Mouse (Mus musculus): ENCODE measurements around the gene Olfr813.
"Not testable (repeated sequence)": the region's sequence is repeated elsewhere in the genome, so short reads cannot be mapped to it uniquely, and the experiment has no call there.

Olfr813 gene

GRCm38 (mm10) chr10:129855067-129855466 is at the start of gene Olfr813:
Olfr813 (plus strand) TSS chr10:129855367.
- no peak for DNase-seq (ENCODE audit: low spot score in 2 of 2)

GRCm38 (mm10) chr10:129845994-129846393 is 9.2 kb upstream of the Olfr813 start, which contains the start of gene Olfr812:
Olfr812 (minus strand) TSS chr10:129846094.
- DNase-seq (ENCODE audit: low spot score in 2 of 2), result no peak

- DNase-seq (ENCODE audit: low spot score in 2 of 2), result no peak
Measured at GRCm38 (mm10) chr10:129847343-129847742, 7.8 kb upstream of the Olfr813 start.

- not testable (repeated sequence) for DNase-seq (ENCODE audit: low spot score in 2 of 2)
Measured at GRCm38 (mm10) chr10:129879751-129880150, 24.6 kb downstream of the Olfr813 start, which contains the start of gene Olfr814. Olfr814 (minus strand) TSS chr10:129879851.

- DNase-seq (ENCODE audit: low spot score in 2 of 2), result not testable (repeated sequence)
Measured at GRCm38 (mm10) chr10:129885496-129885895, 30.3 kb downstream of the Olfr813 start.

- no peak for DNase-seq (ENCODE audit: low spot score in 2 of 2)
Measured at GRCm38 (mm10) chr10:129885934-129886333, 30.8 kb downstream of the Olfr813 start.

- not testable (repeated sequence) for DNase-seq (ENCODE audit: low spot score in 2 of 2)
Measured at GRCm38 (mm10) chr10:129905767-129906166, 50.6 kb downstream of the Olfr813 start, which contains the start of gene Olfr815. Olfr815 (minus strand) TSS chr10:129905867.

Data from heart, adult 9 months (tissue).